Mouse (Mus musculus) hindbrain, embryonic 10.5 days (tissue): ENCODE results near the gene Slc45a1. TPM values are rescaled to one million over a fixed set of nuclear protein-coding genes. Genes with fewer than 3 reads are reported as not detected.
A peak's percentile ranks its signal among the peaks of the same experiment; 100 is the strongest.

Experiments
- DNase-seq: peaks from one replicate; pipeline ENCODE4 v3.0.0-alpha.2; 2017; ENCODE audit warnings: low spot score
- H3K27ac ChIP-seq: fragments of 300-500 bp; sonication (generic); 2 replicates; pipeline ENCODE4 v1.5.1; 2016; ENCODE audit warnings: mild to moderate bottlenecking, moderate library complexity
- H3K27me3 ChIP-seq: fragments of 300-500 bp; sonication (generic); 2 replicates; pipeline ENCODE4 v1.6.1; 2016; ENCODE audit warnings: mild to moderate bottlenecking; ENCODE audit not compliant: poor library complexity, insufficient read depth, severe bottlenecking
- H3K36me3 ChIP-seq: fragments of 300-500 bp; sonication (generic); 2 replicates; pipeline ENCODE4 v1.6.1; 2016; ENCODE audit warnings: mild to moderate bottlenecking, moderate library complexity
- H3K4me1 ChIP-seq: fragments of 300-500 bp; sonication (generic); replicated peaks from 2 replicates; pipeline ENCODE4 v1.6.1; 2016; ENCODE audit warnings: mild to moderate bottlenecking
- H3K4me3 ChIP-seq: fragments of 300-500 bp; sonication (generic); 2 replicates; pipeline ENCODE4 v1.5.1; 2016; ENCODE audit warnings: mild to moderate bottlenecking, moderate library complexity
- H3K9me3 ChIP-seq: fragments of 300-500 bp; sonication (generic); 2 replicates; pipeline ENCODE4 v1.6.1; 2016; ENCODE audit warnings: mild to moderate bottlenecking, moderate library complexity
- WGBS: fragments of 180-500 bp; shearing (Covaris S2); methylation state at CpG from one replicate; pipeline ENCODE4 v1.1.7; 2016; 5-methylcytosine and 5-hydroxymethylcytosine counted together
- polyA plus RNA-seq: library from polyadenylated mRNA; unstranded; fragments of >200 nt; fragmentation: Nextera tagmentation; extraction: Ambion mirVana; gene quantifications from 2 replicates; pipeline ENCODE4 v1.2.1, GENCODE M21; 2016

The Slc45a1 gene
- polyA plus RNA-seq, 1 experiment from 2014 or later: 8.4 TPM

GRCm38 (mm10) chr4:150653072-150653599 is 1.2 kb upstream of the Slc45a1 start:
- no peaks in the 10 kb centered on the region for H3K36me3 ChIP-seq
- H3K9me3 ChIP-seq: peaks cover 6% of the 10 kb centered on the region; the same call in 1 of the 2 replicates
- H3K4me3 ChIP-seq: no peak overlapping the region
- peaks cover 13% of the 10 kb centered on the region for H3K4me1 ChIP-seq
- peaks cover 45% of the 10 kb centered on the region for H3K27me3 ChIP-seq
- DNase-seq: no peak
- H3K27ac ChIP-seq: no peak overlapping the region
- WGBS: 43% methylated on average over 11 of the region's 11 CpGs

GRCm38 (mm10) chr4:150649327-150649726 is 2.6 kb downstream of the Slc45a1 start:
- H3K27me3 ChIP-seq: peaks cover 36% of the 10 kb centered on the region
- H3K4me1 ChIP-seq: peaks cover 10% of the 10 kb centered on the region
- DNase-seq: no peak
- whole genome bisulfite sequencing: 86% methylated on average over 5 of the region's 5 CpGs
- no peak overlapping the region for H3K27ac ChIP-seq
- H3K4me3 ChIP-seq: no peak overlapping the region
- H3K36me3 ChIP-seq: no peaks in the 10 kb centered on the region
- H3K9me3 ChIP-seq: no peaks in the 10 kb centered on the region

- Histone ChIP-seq H3K4me1 (0 out of 2 replicates have a peak, but pooled peaks cover 5% of the 10 kb centered on the region), H3K36me3 (no peaks in the 10 kb centered on the region), H3K27me3 (no peaks in the 10 kb centered on the region), H3K27ac (no peak overlapping the region), H3K9me3 (no peaks in the 10 kb centered on the region), H3K4me3 (no peak overlapping the region)
- DNase-seq: no peak
- 91% methylated on average over 9 of the region's 9 CpGs for WGBS
Observed at GRCm38 (mm10) chr4:150644299-150644698, 7.7 kb downstream of the Slc45a1 start.

GRCm38 (mm10) chr4:150636635-150637034 is 15.3 kb downstream of the Slc45a1 start:
- Histone ChIP-seq H3K4me3 (no peak overlapping the region), H3K36me3 (no peaks in the 10 kb centered on the region), H3K27me3 (no peaks in the 10 kb centered on the region), H3K4me1 (peaks cover 24% of the 10 kb centered on the region), H3K9me3 (no peaks in the 10 kb centered on the region), H3K27ac (no peak overlapping the region)
- 80% methylated on average over 6 of the region's 6 CpGs for WGBS
- no peak for DNase-seq

- no peaks in the 10 kb centered on the region for H3K36me3 ChIP-seq
- H3K27ac ChIP-seq: no peak overlapping the region
- no peak for DNase-seq
- no peaks in the 10 kb centered on the region for H3K27me3 ChIP-seq
- 88% methylated on average over 10 of the region's 10 CpGs for whole genome bisulfite sequencing
- no peak overlapping the region for H3K4me3 ChIP-seq
- peaks cover 24% of the 10 kb centered on the region for H3K4me1 ChIP-seq
- H3K9me3 ChIP-seq: no peaks in the 10 kb centered on the region
Observed at GRCm38 (mm10) chr4:150635568-150635967, 16.4 kb downstream of the Slc45a1 start.

GRCm38 (mm10) chr4:150629266-150629665 is 22.7 kb downstream of the Slc45a1 start:
- H3K27me3 ChIP-seq: no peaks in the 10 kb centered on the region
- DNase-seq: no peak
- no peak overlapping the region for H3K4me3 ChIP-seq
- H3K4me1 ChIP-seq: peaks cover 15% of the 10 kb centered on the region; the same call in 1 of the 2 replicates
- 90% methylated on average over 11 of the region's 11 CpGs for WGBS
- no peaks in the 10 kb centered on the region for H3K36me3 ChIP-seq
- no peaks in the 10 kb centered on the region for H3K9me3 ChIP-seq
- no peak overlapping the region for H3K27ac ChIP-seq

- 51% methylated on average over 6 of the region's 6 CpGs for WGBS
- peak; percentile 60 for DNase-seq
- Histone ChIP-seq H3K9me3 (no peaks in the 10 kb centered on the region), H3K4me3 (no peak overlapping the region), H3K4me1 (0 out of 2 replicates have a peak, but pooled peaks cover 7% of the 10 kb centered on the region), H3K36me3 (peaks cover 22% of the 10 kb centered on the region), H3K27me3 (no peaks in the 10 kb centered on the region), H3K27ac (no peak overlapping the region)
Observed at GRCm38 (mm10) chr4:150625951-150626732, 25.8 kb downstream of the Slc45a1 start.

- 0 out of 2 replicates have a peak, but pooled peaks cover 7% of the 10 kb centered on the region for H3K4me1 ChIP-seq
- 67% methylated on average over 1 of the region's 1 CpGs for WGBS
- peaks cover 29% of the 10 kb centered on the region for H3K36me3 ChIP-seq
- H3K9me3 ChIP-seq: no peaks in the 10 kb centered on the region
- no peaks in the 10 kb centered on the region for H3K27me3 ChIP-seq
- no peak overlapping the region for H3K4me3 ChIP-seq
- peak; percentile 72 for DNase-seq
- H3K27ac ChIP-seq: no peak overlapping the region
Observed at GRCm38 (mm10) chr4:150625425-150625824, 26.5 kb downstream of the Slc45a1 start.

GRCm38 (mm10) chr4:150624933-150625332 is 27.0 kb downstream of the Slc45a1 start:
- 81% methylated on average over 4 of the region's 4 CpGs for WGBS
- no peaks in the 10 kb centered on the region for H3K9me3 ChIP-seq
- no peak for DNase-seq
- no peak overlapping the region for H3K4me3 ChIP-seq
- H3K36me3 ChIP-seq: peaks cover 34% of the 10 kb centered on the region
- no peak overlapping the region for H3K27ac ChIP-seq
- H3K4me1 ChIP-seq: 0 out of 2 replicates have a peak, but pooled peaks cover 7% of the 10 kb centered on the region
- H3K27me3 ChIP-seq: no peaks in the 10 kb centered on the region

GRCm38 (mm10) chr4:150624214-150624823 is 27.7 kb downstream of the Slc45a1 start:
- Histone ChIP-seq H3K4me3 (no peak overlapping the region), H3K4me1 (0 out of 2 replicates have a peak, but pooled peaks cover 7% of the 10 kb centered on the region), H3K9me3 (no peaks in the 10 kb centered on the region), H3K36me3 (peaks cover 38% of the 10 kb centered on the region), H3K27ac (no peak overlapping the region), H3K27me3 (no peaks in the 10 kb centered on the region)
- WGBS: 76% methylated on average over 11 of the region's 11 CpGs
- no peak for DNase-seq

- H3K27me3 ChIP-seq: no peaks in the 10 kb centered on the region
- H3K27ac ChIP-seq: no peak overlapping the region
- no peaks in the 10 kb centered on the region for H3K9me3 ChIP-seq
- peaks cover 55% of the 10 kb centered on the region for H3K36me3 ChIP-seq
- no peak overlapping the region for H3K4me3 ChIP-seq
- no peak for DNase-seq
- whole genome bisulfite sequencing: 89% methylated on average over 13 of the region's 13 CpGs
- 0 out of 2 replicates have a peak, but pooled peaks cover 7% of the 10 kb centered on the region for H3K4me1 ChIP-seq
Observed at GRCm38 (mm10) chr4:150622641-150623040, 29.3 kb downstream of the Slc45a1 start.

GRCm38 (mm10) chr4:150619011-150619410 is 33.0 kb downstream of the Slc45a1 start:
- Histone ChIP-seq H3K36me3 (peaks cover 92% of the 10 kb centered on the region), H3K4me1 (no peaks in the 10 kb centered on the region), H3K27ac (no peak overlapping the region), H3K27me3 (no peaks in the 10 kb centered on the region), H3K4me3 (no peak overlapping the region), H3K9me3 (no peaks in the 10 kb centered on the region)
- DNase-seq: no peak
- WGBS: 87% methylated on average over 7 of the region's 7 CpGs

GRCm38 (mm10) chr4:150616841-150617240 is 35.1 kb downstream of the Slc45a1 start:
- Histone ChIP-seq H3K27ac (no peak overlapping the region), H3K27me3 (no peaks in the 10 kb centered on the region), H3K4me1 (no peaks in the 10 kb centered on the region), H3K4me3 (no peak overlapping the region), H3K36me3 (peaks cover 98% of the 10 kb centered on the region), H3K9me3 (no peaks in the 10 kb centered on the region)
- 95% methylated on average over 20 of the region's 20 CpGs for WGBS
- no peak for DNase-seq
